Mouse (Mus musculus) stomach, embryonic 15.5 days (tissue): ENCODE results near the gene Trpm3. TPM values are rescaled to one million over a fixed set of nuclear protein-coding genes. Genes with fewer than 3 reads are reported as not detected.

Experiments
- ATAC-seq: fragments of 200-750 bp; cut with Nextera tagmentation; 2 replicates; pipeline ENCODE4 v1.8.0; 2017; ENCODE audit warnings: low read depth, moderate number of reproducible peaks, moderate TSS enrichment; ENCODE audit not compliant: insufficient read depth, low FRiP score
- H3K27ac ChIP-seq: fragments of 300-500 bp; sonication (generic); 2 replicates; pipeline ENCODE4 v1.5.1; 2015; ENCODE audit warnings: mild to moderate bottlenecking, inconsistent platforms
- H3K27me3 ChIP-seq: fragments of 300-500 bp; sonication (generic); replicated peaks from 2 replicates; pipeline ENCODE4 v1.6.1; 2015; ENCODE audit warnings: inconsistent platforms
- H3K36me3 ChIP-seq: fragments of 300-500 bp; sonication (generic); 2 replicates; pipeline ENCODE4 v1.6.1; 2015; ENCODE audit warnings: inconsistent platforms
- H3K4me1 ChIP-seq: fragments of 300-500 bp; sonication (generic); 2 replicates; pipeline ENCODE4 v1.6.1; 2015; ENCODE audit warnings: inconsistent platforms
- H3K4me2 ChIP-seq: fragments of 300-500 bp; sonication (generic); 2 replicates; pipeline ENCODE4 v1.6.1; 2015; ENCODE audit warnings: mild to moderate bottlenecking, inconsistent platforms
- H3K4me3 ChIP-seq: fragments of 300-500 bp; sonication (generic); replicated peaks from 2 replicates; pipeline ENCODE4 v1.5.1; 2015; ENCODE audit warnings: inconsistent platforms
- H3K9ac ChIP-seq: fragments of 300-500 bp; sonication (generic); 2 replicates; pipeline ENCODE4 v1.6.1; 2015; ENCODE audit warnings: inconsistent platforms
- H3K9me3 ChIP-seq: fragments of 300-500 bp; sonication (generic); 2 replicates; pipeline ENCODE4 v1.6.1; 2016; ENCODE audit warnings: inconsistent platforms
- WGBS: fragments of 180-500 bp; shearing (Covaris S2); methylation state at CpG from one replicate; pipeline ENCODE4 v1.1.7; 2015; 5-methylcytosine and 5-hydroxymethylcytosine counted together
- polyA plus RNA-seq: library from polyadenylated mRNA; unstranded; fragments of >200 nt; fragmentation: Nextera tagmentation; extraction: Ambion mirVana; gene quantifications from 2 replicates; pipeline ENCODE4 v1.2.1, GENCODE M21; 2015

Trpm3 gene
- polyA plus RNA-seq, 1 experiment from 2014 or later: 0.58 TPM

DNA sequence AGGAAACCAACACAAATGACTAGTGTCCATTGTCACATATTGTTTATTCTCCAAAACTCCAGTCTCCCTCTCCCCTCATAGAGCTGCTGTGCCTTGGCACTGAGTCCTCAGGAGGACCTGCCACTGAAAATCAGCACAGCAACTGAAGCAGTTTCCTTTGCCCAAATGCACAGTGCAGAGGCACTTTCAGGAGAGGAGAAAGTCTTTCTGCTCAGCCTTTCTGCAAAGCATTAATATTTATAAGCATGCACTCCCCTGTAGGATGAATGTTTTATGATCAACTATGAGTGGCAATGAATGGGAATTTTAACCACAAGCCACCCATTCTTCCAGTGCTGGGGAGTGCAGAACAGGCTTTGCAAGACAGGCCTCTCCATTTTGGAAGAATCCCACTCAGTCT is 592.1 kb downstream of the Trpm3 start:
- Histone ChIP-seq H3K36me3 (no peaks in the 10 kb centered on the region), H3K9ac (no peak overlapping the region), H3K9me3 (no peaks in the 10 kb centered on the region), H3K27ac (no peak overlapping the region), H3K4me3 (no peak overlapping the region), H3K4me1 (no peaks in the 10 kb centered on the region), H3K4me2 (no peak overlapping the region), H3K27me3 (no peaks in the 10 kb centered on the region)
- ATAC-seq: no peak

DNA sequence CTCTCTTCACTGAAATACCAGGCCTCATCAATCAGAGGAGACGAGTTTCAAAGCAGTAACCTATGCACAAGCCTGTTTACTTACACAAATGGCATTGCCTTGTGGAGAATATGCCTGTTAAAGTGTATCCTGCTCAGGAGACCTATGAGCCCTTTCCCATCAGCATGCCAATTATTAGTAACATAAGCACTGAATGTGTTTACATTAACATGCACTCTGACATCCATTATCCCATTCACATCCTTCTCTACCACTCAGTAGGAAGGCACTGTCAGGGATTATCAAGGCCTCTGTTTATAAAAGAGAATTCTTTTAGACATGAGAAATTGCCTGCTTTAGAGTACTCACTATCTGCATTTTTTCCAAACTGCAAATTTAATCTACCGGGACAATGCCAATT is 598.0 kb downstream of the Trpm3 start:
- WGBS: 17% methylated on average over 2 of the region's 2 CpGs
- H3K27ac ChIP-seq: no peak overlapping the region
- no peaks in the 10 kb centered on the region for H3K4me1 ChIP-seq
- no peaks in the 10 kb centered on the region for H3K27me3 ChIP-seq
- H3K36me3 ChIP-seq: no peaks in the 10 kb centered on the region
- no peak overlapping the region for H3K4me3 ChIP-seq
- H3K9ac ChIP-seq: no peak overlapping the region
- H3K9me3 ChIP-seq: no peaks in the 10 kb centered on the region
- no peak for ATAC-seq
- no peak overlapping the region for H3K4me2 ChIP-seq

DNA sequence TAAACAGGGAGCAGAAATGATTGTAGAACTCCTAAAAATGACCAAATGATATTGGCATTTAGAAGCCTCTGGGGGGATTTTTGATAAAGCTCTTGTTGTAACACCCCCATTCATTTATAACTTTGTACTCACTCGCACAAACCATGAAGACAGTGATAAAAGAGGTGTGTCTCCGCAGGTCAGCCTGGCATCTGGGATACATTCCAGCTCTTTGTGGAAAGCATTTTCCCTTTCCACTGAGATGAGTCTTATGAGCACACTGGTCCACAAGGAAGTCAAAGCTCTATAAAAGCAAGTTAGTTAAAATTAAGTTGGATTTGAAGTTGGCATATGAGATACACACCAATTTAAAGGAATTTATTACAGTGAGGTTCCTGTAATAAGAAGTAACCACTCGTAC is 600.4 kb downstream of the Trpm3 start:
- Histone ChIP-seq H3K9me3 (no peaks in the 10 kb centered on the region), H3K4me1 (no peaks in the 10 kb centered on the region), H3K27me3 (no peaks in the 10 kb centered on the region), H3K27ac (no peak overlapping the region), H3K4me3 (no peak overlapping the region), H3K9ac (no peak overlapping the region), H3K36me3 (no peaks in the 10 kb centered on the region), H3K4me2 (no peak overlapping the region)
- WGBS: 53% methylated on average over 3 of the region's 3 CpGs
- no peak for ATAC-seq

DNA sequence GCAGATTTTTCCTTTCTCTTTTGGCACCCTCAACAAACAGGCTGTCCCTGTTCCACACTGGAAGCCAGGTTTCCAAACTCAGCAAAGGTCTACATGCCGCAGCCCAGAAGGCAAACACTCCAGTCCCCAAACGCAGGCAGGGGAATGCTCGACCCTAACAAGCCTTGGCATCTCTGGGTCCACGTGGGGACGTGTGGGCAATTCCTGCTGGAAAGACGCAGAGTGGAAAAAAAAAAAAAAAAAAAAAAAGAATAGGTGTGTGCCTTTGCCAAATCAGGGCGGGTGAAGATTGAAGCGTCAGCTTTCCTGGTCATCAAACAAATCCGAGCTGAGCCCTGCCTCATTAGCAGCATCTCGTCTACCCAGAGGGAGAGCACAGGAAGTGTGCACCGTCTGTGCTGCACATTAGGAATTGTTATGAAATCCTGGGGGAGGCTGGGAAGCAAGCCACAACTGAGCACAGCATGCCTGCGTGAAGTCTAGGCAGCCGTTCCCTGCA is 614.5 kb downstream of the Trpm3 start:
- H3K36me3 ChIP-seq: no peaks in the 10 kb centered on the region
- no peaks in the 10 kb centered on the region for H3K27me3 ChIP-seq
- H3K27ac ChIP-seq: no peak overlapping the region
- H3K9me3 ChIP-seq: no peaks in the 10 kb centered on the region
- no peaks in the 10 kb centered on the region for H3K4me1 ChIP-seq
- 43% methylated on average over 13 of the region's 13 CpGs for WGBS
- H3K4me2 ChIP-seq: no peak overlapping the region
- no peak overlapping the region for H3K4me3 ChIP-seq
- ATAC-seq: no peak; the same call in 1 of the 2 replicates
- H3K9ac ChIP-seq: no peak overlapping the region

DNA sequence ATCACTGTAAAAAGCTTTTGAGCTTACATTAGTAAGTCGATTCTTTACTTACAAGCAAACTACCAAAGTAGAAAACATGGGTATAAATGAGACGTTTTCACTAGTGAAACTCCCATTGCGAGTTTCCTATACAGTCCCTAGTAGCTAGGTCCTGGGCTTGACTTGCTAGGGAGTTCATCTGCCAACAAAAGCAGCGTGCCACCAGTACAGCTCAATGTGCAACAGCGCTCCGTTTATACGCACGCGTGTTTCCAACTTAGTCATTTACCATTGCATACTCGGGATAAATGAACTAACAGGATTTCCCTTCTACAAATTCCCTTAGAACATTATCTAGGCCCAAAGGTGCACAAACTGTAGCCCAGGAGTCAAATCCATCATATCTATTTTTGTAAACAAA is 615.2 kb downstream of the Trpm3 start:
- Histone ChIP-seq H3K4me1 (no peaks in the 10 kb centered on the region), H3K4me2 (no peak overlapping the region), H3K9me3 (no peaks in the 10 kb centered on the region), H3K9ac (no peak overlapping the region), H3K4me3 (no peak overlapping the region), H3K27ac (no peak overlapping the region), H3K27me3 (no peaks in the 10 kb centered on the region), H3K36me3 (no peaks in the 10 kb centered on the region)
- WGBS: 89% methylated on average over 10 of the region's 10 CpGs
- ATAC-seq: no peak

DNA sequence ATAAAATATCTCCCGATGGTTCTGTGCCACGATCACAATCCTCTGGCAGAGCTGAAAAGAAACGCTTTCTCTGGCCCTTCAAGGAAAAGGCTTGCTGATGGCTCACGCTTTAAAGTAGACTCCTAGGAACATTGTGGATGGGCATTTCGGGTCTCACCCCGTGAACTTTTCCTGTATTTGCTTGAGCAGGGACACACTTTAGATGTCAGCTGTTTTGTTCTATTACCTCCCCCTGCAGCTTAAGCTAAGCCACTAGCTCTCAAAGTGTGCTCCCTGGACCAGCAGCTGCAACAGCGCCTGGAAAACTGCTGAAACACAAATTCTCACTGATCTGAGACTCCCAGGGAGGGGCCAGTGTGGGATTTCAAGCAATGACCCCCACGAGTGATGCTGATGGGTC is 615.7 kb downstream of the Trpm3 start:
- H3K27ac ChIP-seq: no peak overlapping the region
- 71% methylated on average over 8 of the region's 8 CpGs for WGBS
- no peak overlapping the region for H3K4me3 ChIP-seq
- H3K36me3 ChIP-seq: no peaks in the 10 kb centered on the region
- H3K4me2 ChIP-seq: no peak overlapping the region
- no peak overlapping the region for H3K9ac ChIP-seq
- H3K9me3 ChIP-seq: no peaks in the 10 kb centered on the region
- no peaks in the 10 kb centered on the region for H3K27me3 ChIP-seq
- H3K4me1 ChIP-seq: no peaks in the 10 kb centered on the region
- no peak for ATAC-seq

DNA sequence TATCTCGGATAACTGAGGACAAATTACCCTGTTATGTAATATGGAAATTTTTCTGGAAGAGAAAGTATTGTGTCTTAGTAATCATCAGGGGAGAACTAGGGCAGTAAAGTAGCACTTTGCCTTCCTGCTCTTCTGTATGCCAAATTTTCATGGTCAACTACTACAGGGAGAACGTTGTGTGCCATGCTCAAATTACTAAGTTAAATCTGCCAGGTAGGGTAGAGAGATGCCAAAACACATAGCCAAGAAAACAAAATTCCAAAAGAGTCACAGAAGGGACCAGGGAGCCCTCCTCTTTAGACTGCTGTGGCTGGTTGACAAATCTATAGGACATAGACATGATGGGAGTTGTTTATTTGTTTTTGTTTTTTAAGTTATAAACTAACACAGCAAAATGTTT is 619.6 kb downstream of the Trpm3 start:
- H3K4me3 ChIP-seq: no peak overlapping the region
- no peaks in the 10 kb centered on the region for H3K9me3 ChIP-seq
- H3K4me2 ChIP-seq: no peak overlapping the region
- no peaks in the 10 kb centered on the region for H3K27me3 ChIP-seq
- H3K4me1 ChIP-seq: no peaks in the 10 kb centered on the region
- no peaks in the 10 kb centered on the region for H3K36me3 ChIP-seq
- ATAC-seq: no peak
- WGBS: 79% methylated on average over 2 of the region's 2 CpGs
- H3K9ac ChIP-seq: no peak overlapping the region
- H3K27ac ChIP-seq: no peak overlapping the region

DNA sequence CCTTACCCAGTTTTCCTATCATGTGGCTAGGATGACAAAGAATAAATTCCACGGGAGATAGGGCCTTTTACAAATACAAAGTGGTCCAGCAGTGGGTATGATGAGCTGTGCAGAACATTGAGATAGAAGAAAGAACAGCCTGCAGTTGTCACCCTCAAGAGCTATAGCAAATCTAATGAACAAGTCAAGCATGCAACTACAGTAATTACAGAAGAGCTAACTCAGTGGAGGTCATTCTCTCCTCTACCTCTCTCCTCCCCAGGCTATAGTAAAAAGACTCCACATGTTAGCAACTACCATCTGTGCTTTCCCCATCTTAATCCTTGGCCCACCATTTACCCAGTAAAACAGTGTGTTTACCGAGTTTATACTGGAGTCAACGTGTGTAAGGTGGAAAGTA is 629.4 kb downstream of the Trpm3 start:
- ATAC-seq: no peak
- Histone ChIP-seq H3K4me3 (no peak overlapping the region), H3K27me3 (no peaks in the 10 kb centered on the region), H3K27ac (no peak overlapping the region), H3K36me3 (no peaks in the 10 kb centered on the region), H3K4me1 (no peaks in the 10 kb centered on the region), H3K9ac (no peak overlapping the region), H3K4me2 (no peak overlapping the region), H3K9me3 (no peaks in the 10 kb centered on the region)
- 73% methylated on average over 3 of the region's 3 CpGs for WGBS

DNA sequence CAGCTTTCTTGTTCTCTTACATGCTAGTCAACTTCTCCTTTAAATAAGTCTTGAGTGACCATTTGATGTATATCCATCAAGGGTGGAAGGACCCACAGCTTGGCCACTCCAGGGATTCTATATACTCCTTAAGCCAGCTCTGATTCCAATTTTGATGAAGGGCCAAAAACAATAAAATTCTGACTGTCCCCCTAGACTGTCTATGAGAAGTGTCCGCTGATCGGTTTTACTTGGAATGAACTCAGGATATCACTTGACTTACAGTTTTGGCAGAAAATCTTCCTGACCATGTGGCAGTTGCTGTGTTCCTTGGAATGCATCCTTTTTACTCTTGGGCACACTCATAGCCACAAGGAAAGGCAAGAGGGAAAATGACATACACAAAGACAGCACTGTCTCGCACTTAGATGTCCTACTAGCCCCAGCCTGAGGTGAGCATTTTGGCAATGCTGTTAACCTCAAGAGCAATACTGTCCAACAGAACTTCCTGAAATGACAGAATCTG is 636.4 kb downstream of the Trpm3 start:
- Histone ChIP-seq H3K4me1 (no peaks in the 10 kb centered on the region), H3K27me3 (no peaks in the 10 kb centered on the region), H3K27ac (no peak overlapping the region), H3K4me3 (no peak overlapping the region), H3K36me3 (no peaks in the 10 kb centered on the region), H3K4me2 (no peak overlapping the region), H3K9me3 (no peaks in the 10 kb centered on the region), H3K9ac (no peak overlapping the region)
- 87% methylated on average over 3 of the region's 3 CpGs for WGBS
- ATAC-seq: no peak

DNA sequence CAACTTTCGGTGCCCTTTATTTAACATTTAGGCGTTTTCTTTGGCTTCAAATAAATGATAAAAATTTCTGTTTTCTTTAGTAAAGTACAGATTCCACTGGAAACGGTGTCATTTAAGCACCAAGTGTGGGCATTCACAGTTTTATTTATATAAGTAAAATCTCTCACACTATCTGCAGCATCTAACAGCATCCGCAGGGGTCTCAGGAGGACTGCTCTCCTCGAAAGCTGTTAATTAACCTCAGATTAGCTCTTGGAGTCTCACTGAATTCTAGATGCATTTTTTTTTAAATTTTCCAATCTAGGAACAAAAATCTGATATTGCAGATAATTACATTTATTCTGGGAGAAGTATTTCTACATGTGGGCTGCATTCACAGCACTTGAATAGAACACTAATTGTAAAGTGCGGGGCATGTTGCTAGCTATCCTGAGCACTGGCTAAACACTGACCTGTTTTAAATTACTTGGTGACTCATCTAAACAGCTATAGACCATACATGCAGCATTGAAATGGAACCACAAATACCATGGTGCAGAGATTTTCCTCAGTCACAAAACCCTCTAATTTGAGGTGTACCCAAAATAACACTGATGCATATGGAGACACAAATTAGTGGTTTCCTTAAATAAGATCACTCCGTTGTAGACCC is 641.5 kb downstream of the Trpm3 start:
- no peak for ATAC-seq
- 83% methylated on average over 7 of the region's 7 CpGs for WGBS
- H3K9ac ChIP-seq: no peak overlapping the region

DNA sequence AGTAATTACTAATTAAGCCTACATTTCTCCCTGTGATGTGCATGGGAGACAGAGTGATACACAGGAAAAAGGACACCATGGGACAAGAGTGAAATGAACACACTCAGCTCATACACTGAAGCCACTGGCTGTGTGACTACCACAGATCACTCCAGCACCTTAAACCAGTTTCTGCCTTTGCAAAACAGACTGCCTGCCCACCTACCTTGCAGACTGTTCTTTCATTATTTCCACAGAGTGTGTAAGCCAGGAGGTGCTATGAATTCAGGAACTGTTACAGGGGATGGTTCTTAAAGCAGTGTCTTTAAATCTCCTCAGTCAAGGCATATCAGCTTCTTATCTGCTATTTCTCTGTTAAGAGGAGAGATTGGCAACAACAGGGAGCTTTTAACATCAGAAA is 642.7 kb downstream of the Trpm3 start:
- H3K36me3 ChIP-seq: no peaks in the 10 kb centered on the region
- no peak overlapping the region for H3K4me3 ChIP-seq
- no peak overlapping the region for H3K27ac ChIP-seq
- H3K9ac ChIP-seq: no peak overlapping the region
- no peak overlapping the region for H3K4me2 ChIP-seq
- H3K27me3 ChIP-seq: no peaks in the 10 kb centered on the region
- ATAC-seq: no peak
- H3K4me1 ChIP-seq: no peaks in the 10 kb centered on the region
- H3K9me3 ChIP-seq: no peaks in the 10 kb centered on the region

More for the DNA sequence above, 641.5 kb downstream of the Trpm3 start:
- Histone ChIP-seq H3K4me1 (no peaks in the 10 kb centered on the region), H3K9me3 (no peaks in the 10 kb centered on the region), H3K27me3 (no peaks in the 10 kb centered on the region), H3K4me2 (no peak overlapping the region), H3K27ac (no peak overlapping the region), H3K4me3 (no peak overlapping the region), H3K36me3 (no peaks in the 10 kb centered on the region)

DNA sequence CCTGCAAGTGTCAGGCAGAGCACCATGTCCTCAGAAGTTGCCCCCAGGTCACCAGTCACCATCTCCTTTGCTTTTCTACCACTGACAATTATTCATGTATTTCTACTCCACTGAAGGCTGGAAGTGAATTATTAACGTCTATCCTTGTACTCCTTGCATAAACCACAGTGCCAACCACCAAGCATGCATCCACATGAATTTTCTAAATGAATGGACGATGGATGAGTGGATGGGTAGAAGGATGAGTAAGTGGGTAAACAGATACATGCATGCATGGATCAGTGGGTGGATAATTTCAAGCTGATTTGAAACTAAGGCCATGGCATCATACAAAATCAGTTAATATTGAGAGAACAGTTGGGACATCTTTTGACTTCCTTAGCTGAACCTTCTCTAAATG is 644.9 kb downstream of the Trpm3 start:
- Histone ChIP-seq H3K4me2 (no peak overlapping the region), H3K4me1 (no peaks in the 10 kb centered on the region), H3K27me3 (no peaks in the 10 kb centered on the region), H3K36me3 (no peaks in the 10 kb centered on the region), H3K9ac (no peak overlapping the region), H3K4me3 (no peak overlapping the region), H3K27ac (no peak overlapping the region), H3K9me3 (no peaks in the 10 kb centered on the region)
- no peak for ATAC-seq
- 75% methylated on average over 2 of the region's 2 CpGs for WGBS

DNA sequence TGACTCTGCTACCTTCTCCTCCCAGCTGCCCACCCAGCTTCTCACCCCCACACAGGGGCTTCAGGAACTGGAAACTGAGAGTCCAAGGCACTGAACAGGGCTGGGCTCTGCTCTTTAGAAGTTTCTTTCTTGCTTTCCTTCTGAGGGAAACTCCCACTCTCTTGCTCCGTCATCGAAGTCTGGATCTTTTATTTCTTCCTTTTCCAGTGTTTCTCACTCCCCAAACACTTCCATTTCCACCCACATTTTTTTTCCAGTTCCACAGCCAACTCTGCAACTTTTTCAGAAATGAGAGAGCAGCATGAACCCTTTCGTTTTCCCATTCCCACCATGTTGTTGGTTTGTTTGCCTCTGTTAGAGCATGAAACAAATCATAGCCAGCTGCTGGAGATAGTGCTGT is 650.9 kb downstream of the Trpm3 start:
- Histone ChIP-seq H3K27me3 (no peaks in the 10 kb centered on the region), H3K27ac (no peak overlapping the region), H3K36me3 (no peaks in the 10 kb centered on the region), H3K9ac (no peak overlapping the region), H3K4me3 (no peak overlapping the region), H3K9me3 (no peaks in the 10 kb centered on the region), H3K4me2 (no peak overlapping the region), H3K4me1 (no peaks in the 10 kb centered on the region)
- ATAC-seq: no peak
- 71% methylated on average over 3 of the region's 3 CpGs for WGBS
